12 mouse cellular contexts compared by ENCODE assay signal in genomic region chr3:96016257-96016889, GRCm38 (mm10).
"Had no signal": no experiment of that assay in that cellular context is flagged by ENCODE, and none has a peak within 500 bp of the region (broad histone marks: within the 10 kb centered on the region; RNA-seq: fewer than 3 reads in every experiment).

No protein-coding gene starts in this region.

- H3K9ac ChIP-seq: kidney, embryonic 15.5 days; limb, embryonic 15.5 days; midbrain, embryonic 12.5 days had no signal

- ATAC-seq: intestine, embryonic 16.5 days; midbrain, embryonic 16.5 days had no signal

- H3K9me3 ChIP-seq: kidney, embryonic 15.5 days; limb, embryonic 15.5 days; megakaryocyte, embryonic 14.5 days; midbrain, embryonic 12.5 days had no signal

- H3K4me3 ChIP-seq: kidney, embryonic 15.5 days; limb, embryonic 15.5 days; megakaryocyte, embryonic 14.5 days; midbrain, embryonic 12.5 days had no signal

- H3K27ac ChIP-seq: kidney, embryonic 15.5 days; limb, embryonic 15.5 days; midbrain, embryonic 12.5 days had no signal

- H3K27me3 ChIP-seq: kidney, embryonic 15.5 days; limb, embryonic 15.5 days; megakaryocyte, embryonic 14.5 days; midbrain, embryonic 12.5 days had no signal

- H3K4me2 ChIP-seq: kidney, embryonic 15.5 days; limb, embryonic 15.5 days; midbrain, embryonic 12.5 days had no signal

- DNase-seq: kidney, adult 2 months; kidney, postnatal 14 days; lung, adult 2 months; lung, postnatal 36 days; thymus, adult 18-20 months; thymus, postnatal 25 days had no signal

- H3K4me1 ChIP-seq: kidney, embryonic 15.5 days; limb, embryonic 15.5 days; midbrain, embryonic 12.5 days had no signal
